Mouse (Mus musculus): Measurements from ENCODE around the gene Dapk2. TPM values are rescaled to one million over a fixed set of nuclear protein-coding genes. Genes with fewer than 3 reads are reported as not detected.

Gene Dapk2
- polyA plus RNA-seq, 1 experiment from 2014 or later = 16.9 TPM

- peaks cover 10% of the 10 kb centered on the region; the same call in 1 of the 2 replicates for H3K36me3 ChIP-seq (ENCODE audit: control insufficient read depth, insufficient read depth)
- no peak overlapping the region for H3K4me2 ChIP-seq (replicated peaks; ENCODE audit: low read depth)
- no peaks in the 10 kb centered on the region for H3K9me3 ChIP-seq (ENCODE audit: control insufficient read depth)
- 81% methylated on average over 2 of the region's 2 CpGs for WGBS
- H3K9ac ChIP-seq (ENCODE audit: low read depth, low read length) = no peak overlapping the region
- H3K4me1 ChIP-seq (replicated peaks; ENCODE audit: control insufficient read depth, insufficient read depth, low read length) = peaks cover 14% of the 10 kb centered on the region; the same call in 1 of the 2 replicates
- no peaks in the 10 kb centered on the region for H3K27me3 ChIP-seq (replicated peaks; ENCODE audit: control insufficient read depth, insufficient read depth, low read length)
- no peak for TF ChIP-seq CTCF (IDR thresholded peaks at IDR 0.05; ENCODE audit: low read depth)
- H3K4me3 ChIP-seq (ENCODE audit: low read depth, low read length) = no peak overlapping the region
- no peak for ATAC-seq
- H3K27ac ChIP-seq (ENCODE audit: low read depth, low read length) = no peak overlapping the region
Measured at GRCm38 (mm10) chr9:66119498-66119897, 38.5 kb upstream of the Dapk2 start.

DNA sequence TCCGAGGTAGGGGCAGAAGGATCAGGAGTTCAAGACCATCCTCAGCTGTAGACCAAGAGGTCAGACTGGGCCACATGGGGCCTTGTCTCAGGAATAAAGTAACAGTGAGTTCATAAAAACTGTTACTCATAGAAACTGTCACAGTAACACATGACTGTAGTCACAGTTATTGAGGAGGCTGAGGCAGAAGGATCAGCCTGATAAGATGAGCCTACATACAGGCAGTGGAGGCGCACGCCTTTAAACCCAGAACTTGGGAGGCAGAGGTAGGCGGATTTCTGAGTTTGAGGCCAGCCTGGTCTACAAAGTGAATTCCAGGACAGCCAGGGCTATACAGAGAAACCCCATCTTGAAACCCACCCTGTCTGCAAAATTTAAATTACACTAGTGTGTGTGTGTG lies 37.9 kb upstream of the Dapk2 start:
- H3K36me3 ChIP-seq (ENCODE audit: control insufficient read depth, insufficient read depth) = 0 out of 2 replicates have a peak, but pooled peaks cover 5% of the 10 kb centered on the region
- no peaks in the 10 kb centered on the region for H3K27me3 ChIP-seq (replicated peaks; ENCODE audit: control insufficient read depth, insufficient read depth, low read length)
- H3K4me3 ChIP-seq (ENCODE audit: low read depth, low read length) = no peak overlapping the region
- no peaks in the 10 kb centered on the region for H3K9me3 ChIP-seq (ENCODE audit: control insufficient read depth)
- TF ChIP-seq CTCF (IDR thresholded peaks at IDR 0.05; ENCODE audit: low read depth) = no peak
- no peak overlapping the region for H3K9ac ChIP-seq (ENCODE audit: low read depth, low read length)
- H3K27ac ChIP-seq (ENCODE audit: low read depth, low read length) = no peak overlapping the region
- H3K4me2 ChIP-seq (replicated peaks; ENCODE audit: low read depth) = no peak overlapping the region
- WGBS = 84% methylated on average over 4 of the region's 4 CpGs
- peaks cover 14% of the 10 kb centered on the region; the same call in 1 of the 2 replicates for H3K4me1 ChIP-seq (replicated peaks; ENCODE audit: control insufficient read depth, insufficient read depth, low read length)
- no peak for ATAC-seq

DNA sequence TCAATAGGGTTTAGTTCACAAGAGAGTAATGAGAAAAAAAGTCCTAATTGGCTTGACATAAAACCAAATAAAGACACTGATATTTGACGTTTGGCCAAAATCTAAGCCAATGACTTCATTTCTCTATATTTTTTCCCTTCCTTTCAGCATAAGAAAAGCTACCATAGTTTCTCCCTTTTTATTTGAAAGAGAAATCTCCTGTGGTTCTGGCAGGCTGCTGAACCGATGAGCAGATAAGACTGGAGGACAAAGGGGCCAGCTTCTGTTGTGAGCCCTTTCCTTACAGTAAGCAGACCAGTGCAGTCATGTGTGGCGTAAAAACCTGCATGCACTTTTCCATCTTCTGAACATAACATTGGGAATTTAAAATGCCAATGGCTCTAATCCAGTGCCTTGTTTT lies 37.1 kb upstream of the Dapk2 start:
- Histone ChIP-seq H3K27ac (ENCODE audit: low read depth, low read length) (no peak overlapping the region), H3K9me3 (ENCODE audit: control insufficient read depth) (no peaks in the 10 kb centered on the region), H3K4me2 (replicated peaks; ENCODE audit: low read depth) (no peak overlapping the region), H3K9ac (ENCODE audit: low read depth, low read length) (no peak overlapping the region), H3K36me3 (ENCODE audit: control insufficient read depth, insufficient read depth) (no peaks in the 10 kb centered on the region), H3K4me3 (ENCODE audit: low read depth, low read length) (no peak overlapping the region), H3K4me1 (replicated peaks; ENCODE audit: control insufficient read depth, insufficient read depth, low read length) (peaks cover 14% of the 10 kb centered on the region; the same call in 1 of the 2 replicates), H3K27me3 (replicated peaks; ENCODE audit: control insufficient read depth, insufficient read depth, low read length) (no peaks in the 10 kb centered on the region)
- WGBS = 70% methylated on average over 3 of the region's 3 CpGs
- TF ChIP-seq CTCF (IDR thresholded peaks at IDR 0.05; ENCODE audit: low read depth) = no peak
- ATAC-seq = no peak

GRCm38 (mm10) chr9:66121421-66121820 lies 36.6 kb upstream of the Dapk2 start:
- no peak overlapping the region for H3K9ac ChIP-seq (ENCODE audit: low read depth, low read length)
- H3K9me3 ChIP-seq (ENCODE audit: control insufficient read depth) = no peaks in the 10 kb centered on the region
- no peaks in the 10 kb centered on the region for H3K27me3 ChIP-seq (replicated peaks; ENCODE audit: control insufficient read depth, insufficient read depth, low read length)
- H3K36me3 ChIP-seq (ENCODE audit: control insufficient read depth, insufficient read depth) = no peaks in the 10 kb centered on the region
- TF ChIP-seq CTCF (IDR thresholded peaks at IDR 0.05; ENCODE audit: low read depth) = no peak
- no peak overlapping the region for H3K27ac ChIP-seq (ENCODE audit: low read depth, low read length)
- no peak overlapping the region for H3K4me2 ChIP-seq (replicated peaks; ENCODE audit: low read depth)
- H3K4me3 ChIP-seq (ENCODE audit: low read depth, low read length) = no peak overlapping the region
- no peak for ATAC-seq
- H3K4me1 ChIP-seq (replicated peaks; ENCODE audit: control insufficient read depth, insufficient read depth, low read length) = peaks cover 14% of the 10 kb centered on the region; the same call in 1 of the 2 replicates

- H3K9me3 ChIP-seq (ENCODE audit: control insufficient read depth) = no peaks in the 10 kb centered on the region
- peak overlapping the region; percentile 89 for H3K4me3 ChIP-seq (ENCODE audit: low read depth, low read length)
- WGBS = 2% methylated on average over 5 of the region's 5 CpGs
- ATAC-seq = no peak
- no peaks in the 10 kb centered on the region for H3K27me3 ChIP-seq (replicated peaks; ENCODE audit: control insufficient read depth, insufficient read depth, low read length)
- no peaks in the 10 kb centered on the region for H3K36me3 ChIP-seq (ENCODE audit: control insufficient read depth, insufficient read depth)
- peak overlapping the region; percentile 84 for H3K9ac ChIP-seq (ENCODE audit: low read depth, low read length)
- 0 out of 2 replicates have a peak, but pooled peaks cover 10% of the 10 kb centered on the region for H3K4me1 ChIP-seq (replicated peaks; ENCODE audit: control insufficient read depth, insufficient read depth, low read length)
- H3K27ac ChIP-seq (ENCODE audit: low read depth, low read length) = peak overlapping the region; percentile 93
- no peak for TF ChIP-seq CTCF (IDR thresholded peaks at IDR 0.05; ENCODE audit: low read depth)
- H3K4me2 ChIP-seq (replicated peaks; ENCODE audit: low read depth) = peak overlapping the region; percentile 77
Measured at GRCm38 (mm10) chr9:66123648-66124047, 34.4 kb upstream of the Dapk2 start.

GRCm38 (mm10) chr9:66124111-66124531 lies 33.9 kb upstream of the Dapk2 start:
- Histone ChIP-seq H3K4me1 (replicated peaks; ENCODE audit: control insufficient read depth, insufficient read depth, low read length) (0 out of 2 replicates have a peak, but pooled peaks cover 9% of the 10 kb centered on the region), H3K4me2 (replicated peaks; ENCODE audit: low read depth) (peak overlapping the region; percentile 77), H3K36me3 (ENCODE audit: control insufficient read depth, insufficient read depth) (no peaks in the 10 kb centered on the region), H3K27ac (ENCODE audit: low read depth, low read length) (peak overlapping the region; percentile 93), H3K4me3 (ENCODE audit: low read depth, low read length) (peak overlapping the region; percentile 89), H3K27me3 (replicated peaks; ENCODE audit: control insufficient read depth, insufficient read depth, low read length) (no peaks in the 10 kb centered on the region), H3K9me3 (ENCODE audit: control insufficient read depth) (no peaks in the 10 kb centered on the region), H3K9ac (ENCODE audit: low read depth, low read length) (peak overlapping the region; percentile 84)
- no peak for TF ChIP-seq CTCF (IDR thresholded peaks at IDR 0.05; ENCODE audit: low read depth)
- 0 out of 2 replicates have a peak, but pooled peaks have one; percentile 13 for ATAC-seq
- under 1% methylated on average over 12 of the region's 12 CpGs for WGBS

Measured in intestine, postnatal 0 days (tissue).